ENCODE assay signal across 26 mouse cellular contexts in genomic region chr8:70535701-70536100, GRCm38 (mm10).
"Had no signal": no experiment of that assay in that cellular context is flagged by ENCODE, and none has a peak within 500 bp of the region (broad histone marks: within the 10 kb centered on the region; RNA-seq: fewer than 3 reads in every experiment).

No protein-coding gene starts in this region.

- H3K27me3 ChIP-seq: embryonic facial prominence, embryonic 12.5 days; embryonic facial prominence, embryonic 13.5 days; embryonic facial prominence, embryonic 15.5 days; forebrain, embryonic 12.5 days; forebrain, embryonic 13.5 days; forebrain, embryonic 15.5 days had no signal

- H3K4me3 ChIP-seq: embryonic facial prominence, embryonic 10.5 days; embryonic facial prominence, embryonic 12.5 days; embryonic facial prominence, embryonic 13.5 days; embryonic facial prominence, embryonic 15.5 days; erythroblast, embryonic 14.5 days; forebrain, embryonic 10.5 days; forebrain, embryonic 12.5 days; forebrain, embryonic 13.5 days; forebrain, embryonic 15.5 days; gastrocnemius, adult 2 months; heart, adult 2 months had no signal

- ATAC-seq: forebrain, embryonic 13.5 days; forebrain, embryonic 14.5 days; forebrain, embryonic 15.5 days; forebrain, embryonic 16.5 days; forebrain, postnatal 0 days had no signal

- H3K9me3 ChIP-seq: embryonic facial prominence, embryonic 10.5 days; embryonic facial prominence, embryonic 12.5 days; embryonic facial prominence, embryonic 13.5 days; embryonic facial prominence, embryonic 15.5 days; forebrain, embryonic 10.5 days; forebrain, embryonic 12.5 days; forebrain, embryonic 13.5 days; forebrain, embryonic 15.5 days had no signal

- DNase-seq: cerebellum, adult 9-11 months; cerebellum, postnatal 10 days; cerebellum, postnatal 14 days; cerebellum, postnatal 25 days; cerebellum, postnatal 36 days; embryo, embryonic 11 days; forebrain, postnatal 0 days; gastrocnemius, adult 2 months; gastrocnemius, postnatal 10 days; gastrocnemius, postnatal 14 days; gastrocnemius, postnatal 25 days; gastrocnemius, postnatal 36 days; heart, adult 11 months; heart, adult 18-20 months; heart, adult 2 months had no signal
